Mouse (Mus musculus) neural tube, postnatal 0 days (tissue): ENCODE data around the gene Rab39. TPM values are rescaled to one million over a fixed set of nuclear protein-coding genes. Genes with fewer than 3 reads are reported as not detected.

Experiments
- polyA plus RNA-seq: library from polyadenylated mRNA; unstranded; fragments of >200 nt; fragmentation: Nextera tagmentation; extraction: Ambion mirVana; gene quantifications from 2 replicates; pipeline ENCODE4 v1.2.1, GENCODE M21; 2015

The Rab39 gene
- 4.2 and 4.4 TPM in 2 replicates for polyA plus RNA-seq

DNA sequence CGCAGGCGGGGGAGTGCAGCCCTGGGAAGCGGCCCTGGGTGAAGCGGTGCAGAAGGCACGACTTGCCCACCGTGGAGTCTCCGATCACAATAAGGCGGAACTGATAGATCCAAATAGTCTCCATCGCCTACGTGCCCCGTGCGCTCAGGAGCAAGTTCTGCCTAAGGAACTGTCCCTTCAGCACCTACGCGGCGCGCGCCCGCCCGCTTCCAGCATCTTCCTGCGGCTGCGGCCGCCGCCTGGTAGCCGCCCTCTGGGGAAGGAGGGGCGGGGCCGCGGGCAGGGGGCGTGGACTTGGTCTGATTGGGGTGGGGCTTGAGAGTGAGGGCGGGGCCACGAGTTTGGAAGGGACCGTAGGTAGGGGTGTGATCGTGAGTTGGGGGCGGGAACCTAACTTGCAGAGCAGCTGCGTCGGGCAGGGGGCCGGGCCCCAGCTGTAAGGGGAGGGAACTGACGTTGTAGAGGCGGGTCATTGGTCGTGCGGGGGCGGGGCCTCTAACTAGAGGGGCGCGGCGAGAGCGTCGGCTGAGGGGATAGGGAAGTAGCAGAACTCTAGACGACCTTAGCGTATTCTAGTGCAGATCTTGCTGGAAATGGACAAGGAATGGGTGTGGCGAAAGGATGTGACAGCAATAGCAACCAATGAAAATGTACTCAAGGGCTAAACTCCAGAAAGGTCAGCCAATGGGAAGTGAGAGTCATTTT lies at the start of gene Rab39:
Gene Rab39 (minus strand): TSS at position 241 of the 705 bp plus-strand sequence.

GRCm38 (mm10) chr9:53669680-53670219 lies 36.3 kb downstream of the Rab39 start, which contains the start of gene Cul5:
TSS of gene Cul5 (minus strand) at chr9:53670014.

Other genes starting within 250 kb of the Rab39 start
- gene Atm, start 169.5 kb downstream of the Rab39 start, polyA plus RNA-seq: 4.6 and 5.5 TPM in 2 replicates
- gene Npat, start 169.2 kb downstream of the Rab39 start, polyA plus RNA-seq: 6.6 and 7.1 TPM in 2 replicates
- gene Acat1, start 95.8 kb downstream of the Rab39 start, polyA plus RNA-seq: 192 and 199 TPM in 2 replicates
- 47.1 and 51.8 TPM in 2 replicates for gene Cul5, start 36.2 kb downstream of the Rab39 start, polyA plus RNA-seq
- gene Slc35f2, start 65.3 kb upstream of the Rab39 start, polyA plus RNA-seq: 22.8 and 26.8 TPM in 2 replicates
- 0.92 and 1.0 TPM in 2 replicates for gene Sln, start 143.9 kb upstream of the Rab39 start, polyA plus RNA-seq